Mouse (Mus musculus) embryonic fibroblast, embryonic 13.5 days (primary cell): ENCODE measurements at regions not wholly inside any gene's neighbourhood (a gene's known extent, or its start where the extent isn't known, plus 50 kb on each side); places are given as distances from the start of the nearest gene placed in this dataset.

Experiments
- CTCF ChIP-seq: IDR thresholded peaks from 2 replicates; pipeline ENCODE4 v1.5.1; 2011; ENCODE audit warnings: mild to moderate bottlenecking, control low read depth, low read length, moderate library complexity, borderline replicate concordance; ENCODE audit not compliant: insufficient read depth
- POLR2A ChIP-seq: IDR thresholded peaks from 2 replicates; pipeline ENCODE4 v1.6.1; 2011; ENCODE audit warnings: low read depth, mild to moderate bottlenecking, control low read depth, low read length, moderate library complexity

DNA sequence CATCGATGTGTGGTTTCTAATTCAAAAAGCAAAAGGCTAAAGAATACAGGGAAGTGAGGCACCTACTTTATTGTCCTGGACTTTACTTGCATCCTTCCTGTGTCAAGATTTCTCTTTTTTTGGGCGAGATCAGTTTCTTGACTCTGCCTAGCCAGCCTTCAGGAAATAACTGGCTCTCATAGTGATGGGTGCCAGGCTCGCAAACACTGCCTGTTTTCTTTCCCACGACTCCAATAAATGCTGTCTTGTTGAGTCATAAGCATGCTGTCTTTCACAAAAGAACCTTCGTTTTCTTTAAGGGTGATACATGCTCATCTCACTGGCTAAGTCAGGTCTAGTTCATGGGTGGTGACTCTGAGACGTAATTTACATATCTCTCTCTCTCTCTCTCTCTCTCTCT lies 222.1 kb upstream of the Flrt2 start:
- no peak for TF ChIP-seq CTCF
- TF ChIP-seq POLR2A, result no peak
